Mouse (Mus musculus) lung, embryonic 14.5 days (tissue): ENCODE measurements at regions not wholly inside any gene's neighbourhood (a gene's known extent, or its start where the extent isn't known, plus 50 kb on each side); places are given as distances from the start of the nearest gene placed in this dataset.

Source experiments
- ATAC-seq: fragments of 200-750 bp; cut with Nextera tagmentation; 2 replicates; pipeline ENCODE4 v1.8.0; 2017; ENCODE audit warnings: mild to moderate bottlenecking, moderate TSS enrichment, moderate library complexity; ENCODE audit not compliant: insufficient read depth
- DNase-seq: peaks from one replicate; pipeline ENCODE4 v3.0.0-alpha.2; 2015
- H3K27ac ChIP-seq: fragments of 300-500 bp; sonication (generic); 2 replicates; pipeline ENCODE4 v1.5.1; 2014; ENCODE audit warnings: low read depth, mild to moderate bottlenecking, moderate library complexity
- H3K27me3 ChIP-seq: fragments of 300-500 bp; sonication (generic); 2 replicates; pipeline ENCODE4 v1.6.1; 2014; ENCODE audit warnings: low read length, control low read depth; ENCODE audit not compliant: insufficient read depth
- H3K36me3 ChIP-seq: fragments of 300-500 bp; sonication (generic); 2 replicates; pipeline ENCODE4 v1.6.1; 2014; ENCODE audit warnings: control low read depth; ENCODE audit not compliant: insufficient read depth
- H3K4me1 ChIP-seq: fragments of 300-500 bp; sonication (generic); 2 replicates; pipeline ENCODE4 v1.6.1; 2014; ENCODE audit warnings: antibody characterized with exemption, control low read depth; ENCODE audit not compliant: insufficient read depth
- H3K4me2 ChIP-seq: fragments of 300-500 bp; sonication (generic); 2 replicates; pipeline ENCODE4 v1.6.1; 2014; ENCODE audit warnings: mild to moderate bottlenecking
- H3K4me3 ChIP-seq: fragments of 300-500 bp; sonication (generic); 2 replicates; pipeline ENCODE4 v1.5.1; 2014; ENCODE audit warnings: low read depth, low read length
- H3K9ac ChIP-seq: fragments of 300-500 bp; sonication (generic); 2 replicates; pipeline ENCODE4 v1.6.1; 2014
- H3K9me3 ChIP-seq: fragments of 300-500 bp; sonication (generic); 2 replicates; pipeline ENCODE4 v1.6.1; 2016; ENCODE audit warnings: low read depth, low read length, control low read depth
- CTCF ChIP-seq: IDR thresholded peaks from 2 replicates; pipeline ENCODE4 v1.5.1; 2016; ENCODE audit warnings: antibody characterized with exemption, low read depth
- WGBS: fragments of 180-500 bp; shearing (Covaris S2); extraction: QIAGEN DNeasy Blood & Tissue Kit; methylation state at CpG from one replicate; pipeline ENCODE4 v1.1.7; 2014; 5-methylcytosine and 5-hydroxymethylcytosine counted together

GRCm38 (mm10) chrX:121301915-121302314 is 989.0 kb upstream of the H2afb3 start:
- no peaks in the 10 kb centered on the region for H3K36me3 ChIP-seq
- no peak overlapping the region for H3K4me3 ChIP-seq
- no peak for TF ChIP-seq CTCF
- WGBS, result 50% methylated on average over 6 of the region's 6 CpGs
- H3K27me3 ChIP-seq, result no peaks in the 10 kb centered on the region
- no peak overlapping the region for H3K9ac ChIP-seq
- ATAC-seq (no peak), DNase-seq (peak; percentile 42)
- no peak overlapping the region for H3K27ac ChIP-seq
- no peak overlapping the region for H3K4me2 ChIP-seq
- H3K9me3 ChIP-seq, result no peaks in the 10 kb centered on the region
- H3K4me1 ChIP-seq, result no peaks in the 10 kb centered on the region

DNA sequence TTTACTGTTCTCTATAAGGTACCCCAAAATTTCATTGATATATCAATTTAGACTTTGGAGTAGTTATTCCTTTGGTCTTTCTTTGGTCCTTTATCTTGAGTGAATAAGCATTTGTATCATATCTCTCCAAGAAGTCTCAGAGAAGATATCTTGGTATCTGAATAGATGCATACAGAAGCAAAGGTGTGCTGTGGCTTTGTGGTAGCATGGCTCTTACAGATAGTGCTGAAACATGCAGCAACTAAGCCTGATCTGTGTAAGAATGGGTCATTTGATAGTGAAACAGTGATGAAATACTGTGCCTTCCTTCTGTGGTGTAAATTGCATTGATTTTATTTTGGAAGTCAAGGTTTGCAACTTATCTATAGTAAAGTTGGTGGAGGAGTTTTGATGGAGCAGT is 978.3 kb upstream of the H2afb3 start:
- DNase-seq (no peak), ATAC-seq (no peak)
- Histone ChIP-seq H3K4me1 (no peaks in the 10 kb centered on the region), H3K9me3 (no peaks in the 10 kb centered on the region), H3K4me3 (no peak overlapping the region), H3K4me2 (no peak overlapping the region), H3K9ac (no peak overlapping the region), H3K27me3 (no peaks in the 10 kb centered on the region), H3K27ac (no peak overlapping the region), H3K36me3 (no peaks in the 10 kb centered on the region)
- no peak for TF ChIP-seq CTCF

DNA sequence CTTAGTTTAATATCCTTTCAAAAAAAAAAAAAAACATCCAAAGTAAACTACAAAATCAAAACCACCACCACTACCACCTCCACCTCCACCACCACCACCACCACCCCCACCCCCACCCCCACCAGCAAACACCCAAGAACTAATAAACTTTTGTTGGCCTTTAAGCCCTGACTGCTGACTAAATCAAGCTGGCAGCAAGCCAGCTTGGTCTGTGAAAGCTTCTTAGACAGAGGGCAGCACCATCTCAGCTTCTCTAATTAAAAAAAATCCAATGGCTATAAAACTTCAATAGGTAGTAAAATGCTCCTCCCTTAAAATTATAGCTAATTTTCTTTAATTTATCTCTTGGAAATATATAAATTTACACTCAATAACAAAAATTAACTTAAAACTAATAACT is 957.2 kb upstream of the H2afb3 start:
- no peak for ATAC-seq
- DNase-seq, result peak; percentile 42

GRCm38 (mm10) chrX:121269620-121270019 is 956.7 kb upstream of the H2afb3 start:
- DNase-seq, result peak; percentile 29
- no peak overlapping the region for H3K4me3 ChIP-seq
- no peaks in the 10 kb centered on the region for H3K27me3 ChIP-seq
- WGBS, result 35% methylated on average over 2 of the region's 2 CpGs
- no peaks in the 10 kb centered on the region for H3K4me1 ChIP-seq
- ATAC-seq, result no peak
- H3K4me2 ChIP-seq, result no peak overlapping the region
- H3K9ac ChIP-seq, result no peak overlapping the region
- H3K36me3 ChIP-seq, result no peaks in the 10 kb centered on the region
- no peaks in the 10 kb centered on the region for H3K9me3 ChIP-seq
- no peak overlapping the region for H3K27ac ChIP-seq
- TF ChIP-seq CTCF, result no peak

More for the DNA sequence above, 957.2 kb upstream of the H2afb3 start:
- Histone ChIP-seq H3K9ac (no peak overlapping the region), H3K27ac (no peak overlapping the region), H3K27me3 (no peaks in the 10 kb centered on the region), H3K9me3 (no peaks in the 10 kb centered on the region), H3K4me3 (no peak overlapping the region), H3K36me3 (no peaks in the 10 kb centered on the region), H3K4me1 (no peaks in the 10 kb centered on the region), H3K4me2 (no peak overlapping the region)
- no peak for TF ChIP-seq CTCF

DNA sequence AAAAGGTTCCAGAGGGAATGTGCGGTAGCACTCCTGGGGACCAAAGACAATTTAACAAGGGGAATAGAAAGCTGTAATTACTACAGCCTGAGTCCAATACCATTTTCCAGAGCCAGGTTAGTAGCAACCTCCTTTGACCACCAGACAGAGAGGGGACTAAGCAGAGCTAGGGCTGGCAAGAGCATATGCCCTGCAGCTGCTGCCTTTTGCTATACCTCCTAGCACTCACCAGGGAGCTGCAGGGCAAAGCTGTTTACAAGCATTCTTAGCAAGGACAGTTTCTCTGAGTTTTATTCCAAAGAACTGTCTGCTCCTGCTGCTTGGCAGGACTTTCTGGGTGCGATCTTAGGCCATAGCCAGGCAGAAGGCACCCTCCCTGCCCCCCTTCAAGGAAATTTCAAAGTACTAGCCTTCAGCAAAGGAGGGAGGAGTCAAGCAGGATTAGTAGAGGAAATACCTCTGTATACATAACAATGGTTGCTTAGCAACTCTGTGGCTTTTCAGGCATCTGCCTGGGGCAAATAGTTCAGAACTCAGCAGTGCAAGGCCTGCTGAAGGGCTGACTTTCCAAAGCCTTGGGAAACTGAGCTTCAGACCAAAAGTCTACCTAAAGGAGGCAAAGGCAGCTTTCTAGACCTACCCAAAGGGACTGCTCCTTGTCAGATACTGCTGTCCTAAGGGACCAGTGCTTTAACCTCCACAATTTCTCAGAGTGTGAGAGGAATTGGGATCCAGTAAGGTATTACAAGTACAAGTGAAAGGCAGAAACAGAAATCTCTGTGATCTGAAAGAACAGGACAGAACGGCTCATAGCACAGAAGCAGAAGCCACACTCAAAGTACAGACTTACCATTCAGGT is 919.5 kb upstream of the H2afb3 start:
- Histone ChIP-seq H3K27ac (no peak overlapping the region), H3K4me3 (no peak overlapping the region), H3K9ac (no peak overlapping the region), H3K36me3 (no peaks in the 10 kb centered on the region), H3K27me3 (no peaks in the 10 kb centered on the region), H3K9me3 (no peaks in the 10 kb centered on the region), H3K4me2 (no peak overlapping the region), H3K4me1 (no peaks in the 10 kb centered on the region)
- TF ChIP-seq CTCF, result no peak
- 46% methylated on average over 3 of the region's 3 CpGs for WGBS
- DNase-seq (peak; percentile 36), ATAC-seq (peak; percentile 88; the same call in 1 of the 2 replicates)
